Mouse (Mus musculus): ENCODE results near the gene Slc2a2.

GRCm38 (mm10) chr3:28726356-28726755 lies 28.7 kb downstream of the Slc2a2 start:
- TF ChIP-seq CTCF (conservative IDR thresholded peaks at IDR 0.05; ENCODE audit: low read length) = no peak
- TF ChIP-seq NANOG (IDR thresholded peaks at IDR 0.05; ENCODE audit: borderline replicate concordance, low read length) = no peak
- no peak for TF ChIP-seq POU5F1 (IDR thresholded peaks at IDR 0.05; ENCODE audit: borderline replicate concordance, low read length)

Measured in E14TG2a.4 (cell line).